Mouse (Mus musculus) neural tube, embryonic 14.5 days (tissue): ENCODE data around the gene Usp32. TPM values are rescaled to one million over a fixed set of nuclear protein-coding genes. Genes with fewer than 3 reads are reported as not detected.

Experiments used
- ATAC-seq: fragments of 200-750 bp; cut with Nextera tagmentation; 2 replicates; pipeline ENCODE4 v1.8.0; 2017; ENCODE audit warnings: low read depth, mild to moderate bottlenecking, moderate TSS enrichment, moderate library complexity
- H3K27ac ChIP-seq: fragments of 300-500 bp; sonication (generic); 2 replicates; pipeline ENCODE4 v1.5.1; 2014; ENCODE audit warnings: low read depth, mild to moderate bottlenecking, control low read depth, low read length, moderate library complexity, mixed read lengths
- H3K27me3 ChIP-seq: fragments of 300-500 bp; sonication (generic); 2 replicates; pipeline ENCODE4 v1.6.1; 2014; ENCODE audit warnings: low read length; ENCODE audit not compliant: control insufficient read depth, insufficient read depth
- H3K36me3 ChIP-seq: fragments of 300-500 bp; sonication (generic); 2 replicates; pipeline ENCODE4 v1.6.1; 2014; ENCODE audit warnings: low read length, mixed read lengths; ENCODE audit not compliant: control insufficient read depth, insufficient read depth
- H3K4me1 ChIP-seq: fragments of 300-500 bp; sonication (generic); 2 replicates; pipeline ENCODE4 v1.6.1; 2014; ENCODE audit warnings: low read length; ENCODE audit not compliant: control insufficient read depth, insufficient read depth
- H3K4me2 ChIP-seq: fragments of 300-500 bp; sonication (generic); 2 replicates; pipeline ENCODE4 v1.6.1; 2014; ENCODE audit warnings: mild to moderate bottlenecking, low read depth, low read length, control low read depth
- H3K4me3 ChIP-seq: fragments of 300-500 bp; sonication (generic); 2 replicates; pipeline ENCODE4 v1.5.1; 2014; ENCODE audit warnings: low read depth, low read length, control low read depth, mixed read lengths
- H3K9ac ChIP-seq: fragments of 300-500 bp; sonication (generic); replicated peaks from 2 replicates; pipeline ENCODE4 v1.6.1; 2014; ENCODE audit warnings: low read depth, mild to moderate bottlenecking, control low read depth, low read length, mixed read lengths
- H3K9me3 ChIP-seq: fragments of 300-500 bp; sonication (generic); 2 replicates; pipeline ENCODE4 v1.6.1; 2016; ENCODE audit warnings: low read length; ENCODE audit not compliant: control insufficient read depth
- WGBS: fragments of 180-500 bp; shearing (Covaris S2); extraction: QIAGEN DNeasy Blood & Tissue Kit; methylation state at CpG from one replicate; pipeline ENCODE4 v1.1.7; 2014; 5-methylcytosine and 5-hydroxymethylcytosine counted together
- polyA plus RNA-seq: library from polyadenylated mRNA; unstranded; fragments of >200 nt; fragmentation: Nextera tagmentation; extraction: Ambion mirVana; gene quantifications from 2 replicates; pipeline ENCODE4 v1.2.1, GENCODE M21; 2014

Gene Usp32
- polyA plus RNA-seq, 1 experiment from 2014 or later: 21.1 TPM

GRCm38 (mm10) chr11:84943948-84944347 lies 196.0 kb downstream of the Usp32 start:
- Histone ChIP-seq H3K27ac (no peak overlapping the region), H3K4me1 (peaks cover 4% of the 10 kb centered on the region; the same call in 1 of the 2 replicates), H3K36me3 (no peaks in the 10 kb centered on the region), H3K4me2 (peak overlapping the region; percentile 26; the same call in 1 of the 2 replicates), H3K4me3 (no peak overlapping the region), H3K27me3 (no peaks in the 10 kb centered on the region), H3K9me3 (no peaks in the 10 kb centered on the region), H3K9ac (no peak overlapping the region; the same call in 1 of the 2 replicates)
- 2% methylated on average over 15 of the region's 15 CpGs for WGBS
- ATAC-seq: no peak

GRCm38 (mm10) chr11:84940140-84940539 lies 199.8 kb downstream of the Usp32 start:
- H3K36me3 ChIP-seq: no peaks in the 10 kb centered on the region
- peaks cover 4% of the 10 kb centered on the region; the same call in 1 of the 2 replicates for H3K4me1 ChIP-seq
- H3K9me3 ChIP-seq: no peaks in the 10 kb centered on the region
- 68% methylated on average over 10 of the region's 10 CpGs for WGBS
- no peak overlapping the region for H3K4me3 ChIP-seq
- no peak overlapping the region for H3K4me2 ChIP-seq
- ATAC-seq: no peak
- H3K27me3 ChIP-seq: no peaks in the 10 kb centered on the region
- no peak overlapping the region for H3K9ac ChIP-seq
- no peak overlapping the region for H3K27ac ChIP-seq

DNA sequence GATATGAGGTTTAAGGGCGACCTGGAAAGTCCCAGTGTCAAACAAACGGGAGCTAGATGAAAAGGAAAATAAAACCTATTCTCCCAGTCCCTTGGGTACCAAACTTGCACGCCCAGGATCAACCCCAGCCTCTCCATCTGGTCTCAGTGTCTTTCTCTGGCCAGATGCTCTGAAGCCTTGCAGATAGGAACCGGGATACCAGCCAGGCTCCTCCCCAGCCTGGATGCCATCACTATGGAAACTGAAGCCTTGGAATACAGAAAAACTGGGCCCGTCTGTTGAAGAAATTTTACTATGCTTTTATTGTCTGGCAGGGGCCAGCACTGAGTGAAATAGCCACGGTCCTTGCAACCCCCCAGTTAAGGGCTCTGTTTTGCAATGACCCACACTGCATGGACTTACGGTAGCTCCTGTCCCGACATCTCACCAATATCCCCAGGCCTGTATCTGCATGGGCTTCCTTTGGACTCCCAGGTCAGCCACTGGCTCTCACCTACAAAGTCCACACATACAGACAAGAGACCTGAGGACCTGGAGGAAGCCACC lies 200.4 kb downstream of the Usp32 start:
- H3K36me3 ChIP-seq: no peaks in the 10 kb centered on the region
- no peak overlapping the region for H3K4me2 ChIP-seq
- H3K4me1 ChIP-seq: peaks cover 4% of the 10 kb centered on the region; the same call in 1 of the 2 replicates
- 37% methylated on average over 8 of the region's 8 CpGs for WGBS
- no peak overlapping the region for H3K27ac ChIP-seq
- no peak for ATAC-seq
- no peak overlapping the region for H3K9ac ChIP-seq
- no peaks in the 10 kb centered on the region for H3K9me3 ChIP-seq
- no peaks in the 10 kb centered on the region for H3K27me3 ChIP-seq
- no peak overlapping the region for H3K4me3 ChIP-seq

Other genes starting within 250 kb of the Usp32 start
- gene Znhit3, start 223.8 kb downstream of the Usp32 start, polyA plus RNA-seq: 70.9 and 86.2 TPM in 2 replicates
- gene Car4, start 182.4 kb downstream of the Usp32 start, polyA plus RNA-seq: 3.8 and 4.7 TPM in 2 replicates
- 1.2 and 1.3 TPM in 2 replicates for gene 1700125H20Rik, start 30.2 kb upstream of the Usp32 start, polyA plus RNA-seq
- 61.0 and 63.7 TPM in 2 replicates for gene Appbp2, start 95.0 kb upstream of the Usp32 start, polyA plus RNA-seq
- 19.5 and 21.5 TPM in 2 replicates for gene Ppm1d, start 171.1 kb upstream of the Usp32 start, polyA plus RNA-seq
- gene Bcas3, start 213.0 kb upstream of the Usp32 start, polyA plus RNA-seq: 30.9 and 41.9 TPM in 2 replicates